Mouse (Mus musculus) embryonic facial prominence, embryonic 15.5 days (tissue): ENCODE results near the gene Nav2. TPM values are rescaled to one million over a fixed set of nuclear protein-coding genes. Genes with fewer than 3 reads are reported as not detected.

Experiments
- ATAC-seq: fragments of 200-750 bp; cut with Nextera tagmentation; 2 replicates; pipeline ENCODE4 v1.8.0; 2017; ENCODE audit warnings: low read depth, moderate TSS enrichment; ENCODE audit not compliant: insufficient number of reproducible peaks, low FRiP score, low TSS enrichment
- H3K27ac ChIP-seq: fragments of 300-500 bp; sonication (generic); replicated peaks from 2 replicates; pipeline ENCODE4 v1.5.1; 2015; ENCODE audit warnings: mild to moderate bottlenecking, inconsistent platforms
- H3K27me3 ChIP-seq: fragments of 300-500 bp; sonication (generic); 2 replicates; pipeline ENCODE4 v1.6.1; 2015; ENCODE audit warnings: inconsistent platforms
- H3K36me3 ChIP-seq: fragments of 300-500 bp; sonication (generic); 2 replicates; pipeline ENCODE4 v1.6.1; 2015; ENCODE audit warnings: mild to moderate bottlenecking, inconsistent platforms
- H3K4me1 ChIP-seq: fragments of 300-500 bp; sonication (generic); 2 replicates; pipeline ENCODE4 v1.6.1; 2015; ENCODE audit warnings: inconsistent platforms
- H3K4me2 ChIP-seq: fragments of 300-500 bp; sonication (generic); replicated peaks from 2 replicates; pipeline ENCODE4 v1.6.1; 2015; ENCODE audit warnings: mild to moderate bottlenecking, inconsistent platforms
- H3K4me3 ChIP-seq: fragments of 300-500 bp; sonication (generic); replicated peaks from 2 replicates; pipeline ENCODE4 v1.5.1; 2015; ENCODE audit warnings: mild to moderate bottlenecking, inconsistent platforms
- H3K9ac ChIP-seq: fragments of 300-500 bp; sonication (generic); 2 replicates; pipeline ENCODE4 v1.6.1; 2015; ENCODE audit warnings: inconsistent platforms
- H3K9me3 ChIP-seq: fragments of 300-500 bp; sonication (generic); replicated peaks from 2 replicates; pipeline ENCODE4 v1.6.1; 2016; ENCODE audit warnings: inconsistent platforms
- WGBS: fragments of 180-500 bp; shearing (Covaris S2); methylation state at CpG from one replicate; pipeline ENCODE4 v1.1.7; 2015; 5-methylcytosine and 5-hydroxymethylcytosine counted together
- polyA plus RNA-seq: library from polyadenylated mRNA; unstranded; fragments of >200 nt; fragmentation: Nextera tagmentation; extraction: Ambion mirVana; gene quantifications from 2 replicates; pipeline ENCODE4 v1.2.1, GENCODE M21; 2015

The Nav2 gene
- polyA plus RNA-seq, 1 experiment from 2014 or later, result 23.4 TPM

GRCm38 (mm10) chr7:49163789-49164188 is 255.3 kb downstream of the Nav2 start:
- WGBS, result 27% methylated on average over 11 of the region's 11 CpGs
- H3K9ac ChIP-seq, result no peak overlapping the region
- H3K36me3 ChIP-seq, result no peaks in the 10 kb centered on the region

DNA sequence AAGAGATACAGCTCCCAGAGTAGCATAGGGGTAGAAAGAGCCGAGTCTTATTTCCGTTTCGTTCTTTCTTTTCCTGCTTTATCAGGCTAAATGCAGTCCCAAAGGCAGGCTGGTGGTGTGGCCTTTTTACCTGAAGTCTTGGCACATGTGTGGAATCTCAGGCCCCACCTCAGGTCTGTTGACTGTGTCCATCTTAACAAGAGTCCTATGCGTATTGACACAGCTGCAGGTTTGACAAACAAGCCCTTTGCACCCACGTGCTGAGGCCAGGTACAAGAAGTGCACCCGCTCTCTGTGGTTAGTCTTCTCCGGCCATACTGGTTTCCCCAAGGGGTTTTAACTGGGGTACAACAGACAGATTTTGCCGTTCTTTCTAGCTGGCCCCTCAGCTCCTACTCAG is 256.4 kb downstream of the Nav2 start:
- Histone ChIP-seq H3K4me2 (no peak overlapping the region), H3K4me3 (no peak overlapping the region), H3K9me3 (no peaks in the 10 kb centered on the region), H3K27ac (no peak overlapping the region), H3K4me1 (peaks cover 12% of the 10 kb centered on the region), H3K36me3 (no peaks in the 10 kb centered on the region), H3K27me3 (no peaks in the 10 kb centered on the region; the same call in 1 of the 2 replicates), H3K9ac (no peak overlapping the region)
- ATAC-seq, result no peak
- WGBS, result 85% methylated on average over 8 of the region's 8 CpGs

More at GRCm38 (mm10) chr7:49163789-49164188, 255.3 kb downstream of the Nav2 start:
- no peaks in the 10 kb centered on the region for H3K9me3 ChIP-seq
- peaks cover 12% of the 10 kb centered on the region for H3K4me1 ChIP-seq
- H3K4me2 ChIP-seq, result no peak overlapping the region
- ATAC-seq, result no peak
- no peak overlapping the region for H3K27ac ChIP-seq
- no peaks in the 10 kb centered on the region; the same call in 1 of the 2 replicates for H3K27me3 ChIP-seq
- no peak overlapping the region for H3K4me3 ChIP-seq

DNA sequence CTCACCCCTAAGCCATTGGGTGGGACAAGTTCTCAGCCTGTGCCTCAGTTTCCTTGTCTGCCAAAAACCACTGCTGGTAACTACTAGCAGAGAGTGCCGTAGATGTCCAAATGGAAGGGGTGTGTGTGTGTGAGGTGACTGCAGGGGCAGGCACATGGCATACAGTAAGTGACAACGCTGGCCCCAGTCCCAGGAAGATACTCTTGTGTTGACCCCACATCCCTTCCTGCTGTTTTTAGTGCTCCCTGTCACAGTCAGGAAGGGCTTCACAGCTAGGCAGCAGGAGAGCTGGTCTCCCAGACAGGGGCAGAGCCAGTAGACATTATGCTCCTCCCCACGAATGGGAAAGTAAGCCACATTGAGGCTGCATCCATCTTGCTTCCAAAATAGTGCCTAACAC is 264.4 kb downstream of the Nav2 start:
- Histone ChIP-seq H3K27me3 (no peaks in the 10 kb centered on the region), H3K9me3 (no peaks in the 10 kb centered on the region)
- ATAC-seq, result no peak

GRCm38 (mm10) chr7:49175784-49176409 is 267.4 kb downstream of the Nav2 start:
- Histone ChIP-seq H3K27me3 (no peaks in the 10 kb centered on the region), H3K36me3 (no peaks in the 10 kb centered on the region), H3K4me2 (no peak overlapping the region), H3K27ac (no peak overlapping the region), H3K4me3 (no peak overlapping the region), H3K9ac (no peak overlapping the region), H3K9me3 (no peaks in the 10 kb centered on the region), H3K4me1 (no peaks in the 10 kb centered on the region)
- 82% methylated on average over 9 of the region's 9 CpGs for WGBS
- no peak for ATAC-seq

More for the DNA sequence above, 264.4 kb downstream of the Nav2 start:
- H3K27ac ChIP-seq, result no peak overlapping the region
- H3K4me2 ChIP-seq, result no peak overlapping the region
- no peak overlapping the region for H3K4me3 ChIP-seq
- no peaks in the 10 kb centered on the region for H3K4me1 ChIP-seq
- no peak overlapping the region for H3K9ac ChIP-seq
- 65% methylated on average over 3 of the region's 3 CpGs for WGBS
- H3K36me3 ChIP-seq, result no peaks in the 10 kb centered on the region

GRCm38 (mm10) chr7:49176590-49177201 is 268.2 kb downstream of the Nav2 start:
- whole genome bisulfite sequencing, result 85% methylated on average over 21 of the region's 21 CpGs
- ATAC-seq, result no peak

GRCm38 (mm10) chr7:49178217-49178616 is 269.7 kb downstream of the Nav2 start:
- Histone ChIP-seq H3K4me3 (no peak overlapping the region), H3K36me3 (no peaks in the 10 kb centered on the region), H3K9me3 (no peaks in the 10 kb centered on the region), H3K27ac (no peak overlapping the region), H3K4me2 (no peak overlapping the region), H3K27me3 (no peaks in the 10 kb centered on the region), H3K9ac (no peak overlapping the region), H3K4me1 (no peaks in the 10 kb centered on the region)
- no peak for ATAC-seq
- 60% methylated on average over 4 of the region's 4 CpGs for WGBS

More at GRCm38 (mm10) chr7:49176590-49177201, 268.2 kb downstream of the Nav2 start:
- Histone ChIP-seq H3K9ac (no peak overlapping the region), H3K4me2 (no peak overlapping the region), H3K4me1 (no peaks in the 10 kb centered on the region), H3K9me3 (no peaks in the 10 kb centered on the region), H3K36me3 (no peaks in the 10 kb centered on the region), H3K27ac (no peak overlapping the region), H3K27me3 (no peaks in the 10 kb centered on the region), H3K4me3 (no peak overlapping the region)

DNA sequence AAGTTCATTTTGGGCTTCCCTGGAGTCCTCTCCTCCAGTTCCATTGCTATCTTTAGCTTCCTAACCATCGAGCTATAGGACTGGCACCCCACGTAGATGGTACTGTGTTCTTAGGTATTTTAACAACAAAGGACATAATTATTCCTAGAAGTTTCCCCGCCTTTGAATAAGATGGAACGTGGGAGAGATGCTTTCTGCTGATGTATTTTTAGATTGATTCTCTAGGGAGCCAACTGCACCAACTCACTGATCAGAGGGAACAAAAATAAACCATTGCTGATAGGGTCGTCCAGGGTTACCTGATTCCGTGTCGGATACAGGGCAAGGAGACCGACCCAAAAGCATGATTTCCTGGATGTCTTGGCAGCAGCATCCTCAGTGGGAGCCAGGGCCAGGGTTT is 272.5 kb downstream of the Nav2 start:
- Histone ChIP-seq H3K9me3 (no peaks in the 10 kb centered on the region), H3K36me3 (no peaks in the 10 kb centered on the region), H3K27me3 (no peaks in the 10 kb centered on the region), H3K4me2 (no peak overlapping the region), H3K27ac (no peak overlapping the region), H3K4me3 (no peak overlapping the region), H3K4me1 (peaks cover 13% of the 10 kb centered on the region; the same call in 1 of the 2 replicates), H3K9ac (no peak overlapping the region)
- WGBS, result 82% methylated on average over 8 of the region's 8 CpGs
- no peak for ATAC-seq

DNA sequence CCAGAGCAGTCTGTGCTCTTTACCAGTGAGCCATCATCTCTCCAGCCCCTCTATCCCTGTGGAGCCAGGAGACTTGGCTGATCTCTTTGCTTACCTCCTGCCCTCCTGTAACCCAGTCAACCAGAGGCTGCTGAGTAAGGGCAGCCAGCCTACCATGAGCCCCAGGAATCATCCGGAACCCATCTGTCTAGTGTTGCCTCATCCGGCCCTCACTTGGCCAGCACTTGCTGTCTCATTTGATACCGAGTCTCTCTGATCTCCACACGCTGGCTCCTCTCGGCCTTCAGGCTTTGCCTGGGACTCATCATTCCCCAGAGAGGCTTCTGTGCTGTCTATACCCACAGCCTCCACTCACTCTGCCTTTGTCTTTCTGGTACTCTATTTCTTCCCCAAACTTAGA is 273.9 kb downstream of the Nav2 start:
- no peaks in the 10 kb centered on the region for H3K36me3 ChIP-seq
- no peak for ATAC-seq
- H3K4me3 ChIP-seq, result no peak overlapping the region
- H3K27ac ChIP-seq, result no peak overlapping the region
- peaks cover 13% of the 10 kb centered on the region; the same call in 1 of the 2 replicates for H3K4me1 ChIP-seq
- H3K4me2 ChIP-seq, result no peak overlapping the region
- no peaks in the 10 kb centered on the region for H3K9me3 ChIP-seq
- 66% methylated on average over 5 of the region's 5 CpGs for WGBS
- no peaks in the 10 kb centered on the region for H3K27me3 ChIP-seq
- no peak overlapping the region for H3K9ac ChIP-seq

GRCm38 (mm10) chr7:49183696-49184095 is 275.2 kb downstream of the Nav2 start:
- no peak for ATAC-seq
- Histone ChIP-seq H3K27me3 (no peaks in the 10 kb centered on the region), H3K4me3 (no peak overlapping the region), H3K4me2 (no peak overlapping the region), H3K27ac (no peak overlapping the region), H3K4me1 (peaks cover 13% of the 10 kb centered on the region; the same call in 1 of the 2 replicates), H3K9ac (no peak overlapping the region), H3K36me3 (no peaks in the 10 kb centered on the region), H3K9me3 (no peaks in the 10 kb centered on the region)
- WGBS, result 66% methylated on average over 5 of the region's 5 CpGs

DNA sequence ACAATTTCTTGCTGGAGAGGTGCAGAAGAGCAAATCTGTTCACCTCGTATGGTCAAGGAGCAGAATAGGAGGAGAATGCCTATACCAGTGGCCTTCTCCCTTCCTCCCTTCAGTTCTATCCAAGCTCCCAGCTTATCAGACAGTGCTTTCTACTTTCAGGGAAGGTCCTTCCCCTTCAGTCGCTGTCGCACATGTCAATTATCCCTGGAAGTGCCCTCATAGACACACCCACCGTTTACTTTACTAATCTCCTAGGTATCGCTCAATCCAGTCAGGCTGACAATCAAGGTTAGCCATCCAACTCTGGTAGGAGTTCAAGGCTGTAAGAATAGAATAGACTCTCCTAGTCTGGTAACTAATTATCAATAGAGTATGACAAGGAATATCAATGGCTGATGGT is 277.5 kb downstream of the Nav2 start:
- Histone ChIP-seq H3K4me2 (no peak overlapping the region), H3K4me3 (no peak overlapping the region), H3K27ac (no peak overlapping the region), H3K36me3 (no peaks in the 10 kb centered on the region), H3K4me1 (peaks cover 19% of the 10 kb centered on the region), H3K9ac (no peak overlapping the region), H3K27me3 (no peaks in the 10 kb centered on the region), H3K9me3 (no peaks in the 10 kb centered on the region)
- WGBS, result 78% methylated on average over 5 of the region's 5 CpGs
- no peak for ATAC-seq

DNA sequence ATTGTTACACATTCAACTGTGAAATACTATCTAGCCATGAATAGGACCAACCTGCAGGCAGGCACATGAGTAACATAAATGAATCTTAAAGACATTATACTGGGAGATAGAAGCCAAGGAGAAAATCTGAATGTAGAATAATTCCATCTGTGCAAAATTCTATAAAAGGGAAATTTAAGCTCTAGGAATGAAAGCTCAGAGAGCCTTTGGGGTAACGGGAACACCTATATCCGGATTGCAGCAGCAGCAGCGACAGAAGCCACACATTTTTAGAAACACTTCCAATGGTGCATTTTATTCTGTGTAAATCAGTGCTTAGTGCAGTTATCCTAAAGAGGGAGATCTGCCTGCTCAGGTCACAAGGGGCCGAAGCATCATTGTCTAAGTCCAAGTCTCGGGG is 280.8 kb downstream of the Nav2 start:
- Histone ChIP-seq H3K4me3 (no peak overlapping the region), H3K27ac (no peak overlapping the region), H3K9me3 (no peaks in the 10 kb centered on the region), H3K9ac (no peak overlapping the region), H3K36me3 (no peaks in the 10 kb centered on the region), H3K4me1 (peaks cover 9% of the 10 kb centered on the region), H3K27me3 (0 out of 2 replicates have a peak, but pooled peaks cover 6% of the 10 kb centered on the region), H3K4me2 (no peak overlapping the region)
- ATAC-seq, result no peak
- 84% methylated on average over 5 of the region's 5 CpGs for WGBS
